Mouse (Mus musculus) forebrain, postnatal 0 days (tissue): ENCODE data around the gene Spire2. TPM values are rescaled to one million over a fixed set of nuclear protein-coding genes. Genes with fewer than 3 reads are reported as not detected.

Source experiments
- ATAC-seq: fragments of 200-750 bp; cut with Nextera tagmentation; 2 replicates; pipeline ENCODE4 v1.8.0; 2017; ENCODE audit warnings: mild to moderate bottlenecking, moderate library complexity
- DNase-seq: peaks from one replicate; pipeline ENCODE4 v3.0.0-alpha.2; 2015
- H3K27ac ChIP-seq: fragments of 300-500 bp; sonication (generic); 2 replicates; pipeline ENCODE4 v1.5.1; 2014; ENCODE audit warnings: low read depth, mild to moderate bottlenecking, antibody characterized with exemption, low read length, moderate library complexity, mixed read lengths
- H3K27me3 ChIP-seq: fragments of 300-500 bp; sonication (generic); 2 replicates; pipeline ENCODE4 v1.6.1; 2014; ENCODE audit warnings: mild to moderate bottlenecking, low read length, mixed read lengths; ENCODE audit not compliant: insufficient read depth
- H3K36me3 ChIP-seq: fragments of 300-500 bp; sonication (generic); 2 replicates; pipeline ENCODE4 v1.6.1; 2014; ENCODE audit warnings: mild to moderate bottlenecking, moderate library complexity; ENCODE audit not compliant: insufficient read depth
- H3K4me1 ChIP-seq: fragments of 300-500 bp; sonication (generic); 2 replicates; pipeline ENCODE4 v1.6.1; 2014; ENCODE audit warnings: antibody characterized with exemption; ENCODE audit not compliant: insufficient read depth
- H3K4me2 ChIP-seq: fragments of 300-500 bp; sonication (generic); 2 replicates; pipeline ENCODE4 v1.6.1; 2014; ENCODE audit warnings: low read depth, mild to moderate bottlenecking, moderate library complexity
- H3K4me3 ChIP-seq: fragments of 300-500 bp; sonication (generic); 2 replicates; pipeline ENCODE4 v1.5.1; 2014; ENCODE audit warnings: low read depth, low read length, mixed read lengths
- H3K9ac ChIP-seq: fragments of 300-500 bp; sonication (generic); 2 replicates; pipeline ENCODE4 v1.6.1; 2014; ENCODE audit warnings: mild to moderate bottlenecking
- H3K9me3 ChIP-seq: fragments of 300-500 bp; sonication (generic); 2 replicates; pipeline ENCODE4 v1.6.1; 2016; ENCODE audit warnings: low read length
- CTCF ChIP-seq: sonication (generic); IDR thresholded peaks from 2 replicates; pipeline ENCODE4 v1.5.1; 2016; ENCODE audit warnings: antibody characterized with exemption, control low read depth, low read depth
- WGBS: fragments of 180-500 bp; shearing (Covaris S2); extraction: QIAGEN DNeasy Blood & Tissue Kit; methylation state at CpG from one replicate; pipeline ENCODE4 v1.1.7; 2014; 5-methylcytosine and 5-hydroxymethylcytosine counted together
- polyA plus RNA-seq: library from polyadenylated mRNA; unstranded; fragments of >200 nt; fragmentation: Nextera tagmentation; extraction: Ambion mirVana; gene quantifications from 2 replicates; pipeline ENCODE4 v1.2.1, GENCODE M21; 2015
- total RNA-seq: library from RNA; depleted of rRNA; stranded (reverse); fragments of >200 nt; gene quantifications from 2 replicates; pipeline ENCODE4 v1.2.3, GENCODE M21; 2014

Gene Spire2
- total and polyA plus RNA-seq, 2 experiments from 2014 or later = 24.2 to 37.0 TPM

- ATAC-seq (peak; percentile 39), DNase-seq (peak; percentile 67)
- no peak overlapping the region for H3K9ac ChIP-seq
- no peaks in the 10 kb centered on the region for H3K9me3 ChIP-seq
- no peak overlapping the region for H3K27ac ChIP-seq
- 35% methylated on average over 7 of the region's 7 CpGs for WGBS
- TF ChIP-seq CTCF = peak; percentile 74
- no peaks in the 10 kb centered on the region for H3K36me3 ChIP-seq
- H3K4me1 ChIP-seq = 0 out of 2 replicates have a peak, but pooled peaks cover 5% of the 10 kb centered on the region
- no peak overlapping the region for H3K4me2 ChIP-seq
- H3K27me3 ChIP-seq = no peaks in the 10 kb centered on the region
- H3K4me3 ChIP-seq = no peak overlapping the region
Observed at GRCm38 (mm10) chr8:123319522-123320164, 12.9 kb upstream of the Spire2 start.

GRCm38 (mm10) chr8:123328552-123328951 lies 4.0 kb upstream of the Spire2 start:
- no peaks in the 10 kb centered on the region for H3K27me3 ChIP-seq
- H3K27ac ChIP-seq = no peak overlapping the region
- DNase-seq (no peak), ATAC-seq (no peak)
- no peak for TF ChIP-seq CTCF
- no peak overlapping the region for H3K4me3 ChIP-seq
- WGBS = 97% methylated on average over 2 of the region's 2 CpGs
- no peak overlapping the region for H3K4me2 ChIP-seq
- no peaks in the 10 kb centered on the region for H3K9me3 ChIP-seq
- H3K4me1 ChIP-seq = no peaks in the 10 kb centered on the region
- no peak overlapping the region for H3K9ac ChIP-seq
- H3K36me3 ChIP-seq = no peaks in the 10 kb centered on the region

GRCm38 (mm10) chr8:123329350-123329749 lies 3.2 kb upstream of the Spire2 start:
- 96% methylated on average over 4 of the region's 4 CpGs for WGBS
- peaks cover 4% of the 10 kb centered on the region for H3K4me1 ChIP-seq
- ATAC-seq (no peak), DNase-seq (no peak)
- no peak overlapping the region for H3K4me2 ChIP-seq
- no peak overlapping the region for H3K27ac ChIP-seq
- no peak overlapping the region for H3K4me3 ChIP-seq
- H3K27me3 ChIP-seq = no peaks in the 10 kb centered on the region
- no peak overlapping the region for H3K9ac ChIP-seq
- H3K9me3 ChIP-seq = no peaks in the 10 kb centered on the region
- TF ChIP-seq CTCF = no peak
- no peaks in the 10 kb centered on the region for H3K36me3 ChIP-seq

GRCm38 (mm10) chr8:123329961-123330360 lies 2.6 kb upstream of the Spire2 start:
- 70% methylated on average over 5 of the region's 5 CpGs for WGBS
- no peak for ATAC-seq
- Histone ChIP-seq H3K4me2 (no peak overlapping the region), H3K27ac (no peak overlapping the region), H3K27me3 (no peaks in the 10 kb centered on the region), H3K9me3 (no peaks in the 10 kb centered on the region), H3K4me1 (peaks cover 8% of the 10 kb centered on the region), H3K4me3 (no peak overlapping the region), H3K36me3 (no peaks in the 10 kb centered on the region), H3K9ac (no peak overlapping the region)
- DNase-seq = no peak
- no peak for TF ChIP-seq CTCF

- peaks cover 8% of the 10 kb centered on the region for H3K4me1 ChIP-seq
- H3K4me3 ChIP-seq = no peak overlapping the region
- ATAC-seq (no peak), DNase-seq (no peak)
- TF ChIP-seq CTCF = no peak
- H3K27ac ChIP-seq = no peak overlapping the region
- H3K9ac ChIP-seq = no peak overlapping the region
- H3K36me3 ChIP-seq = no peaks in the 10 kb centered on the region
- 86% methylated on average over 6 of the region's 6 CpGs for WGBS
- H3K9me3 ChIP-seq = no peaks in the 10 kb centered on the region
- no peaks in the 10 kb centered on the region for H3K27me3 ChIP-seq
- no peak overlapping the region for H3K4me2 ChIP-seq
Observed at GRCm38 (mm10) chr8:123330701-123331100, 1.8 kb upstream of the Spire2 start.

- no peaks in the 10 kb centered on the region for H3K36me3 ChIP-seq
- WGBS = 73% methylated on average over 2 of the region's 2 CpGs
- H3K9ac ChIP-seq = peak overlapping the region; percentile 70; the same call in 1 of the 2 replicates
- H3K4me3 ChIP-seq = peak overlapping the region; percentile 81
- no peaks in the 10 kb centered on the region for H3K9me3 ChIP-seq
- H3K4me2 ChIP-seq = peak overlapping the region; percentile 65
- H3K27ac ChIP-seq = peak overlapping the region; percentile 90
- TF ChIP-seq CTCF = no peak
- ATAC-seq (no peak), DNase-seq (no peak)
- H3K27me3 ChIP-seq = no peaks in the 10 kb centered on the region
- H3K4me1 ChIP-seq = peaks cover 8% of the 10 kb centered on the region
Observed at GRCm38 (mm10) chr8:123331301-123331700, 1.2 kb upstream of the Spire2 start.

- H3K9ac ChIP-seq = peak overlapping the region; percentile 70
- WGBS = 20% methylated on average over 8 of the region's 8 CpGs
- H3K36me3 ChIP-seq = no peaks in the 10 kb centered on the region
- DNase-seq (no peak), ATAC-seq (peak; percentile 34)
- H3K4me1 ChIP-seq = peaks cover 8% of the 10 kb centered on the region
- H3K4me3 ChIP-seq = peak overlapping the region; percentile 81
- H3K27ac ChIP-seq = peak overlapping the region; percentile 90
- no peaks in the 10 kb centered on the region for H3K9me3 ChIP-seq
- H3K4me2 ChIP-seq = peak overlapping the region; percentile 65
- no peak for TF ChIP-seq CTCF
- no peaks in the 10 kb centered on the region for H3K27me3 ChIP-seq
Observed at GRCm38 (mm10) chr8:123331810-123332209, 703 bp upstream of the Spire2 start.
